Mouse (Mus musculus) layer of hippocampus, adult 9-11 months (tissue): Measurements from ENCODE around the gene Iqsec2.

Experiments
- DNase-seq: peaks from one replicate; pipeline ENCODE4 v3.0.0; 2022

Iqsec2 gene

GRCm38 (mm10) chrX:152143941-152144741 lies at the start of gene Iqsec2:
Gene Iqsec2, plus strand, starts transcription at chrX:152144268.
- DNase-seq: no peak

- no peak for DNase-seq
These were observed 46.5 kb upstream of the Iqsec2 start for GRCm38 (mm10) chrX:152097572-152097971.

- no peak for DNase-seq
These were observed 22.4 kb upstream of the Iqsec2 start for GRCm38 (mm10) chrX:152121687-152122086.

GRCm38 (mm10) chrX:152130777-152131176 lies 13.3 kb upstream of the Iqsec2 start:
- DNase-seq: peak; percentile 66

GRCm38 (mm10) chrX:152132029-152132428 lies 12.0 kb upstream of the Iqsec2 start:
- DNase-seq: no peak

- DNase-seq: no peak
These were observed 8.9 kb upstream of the Iqsec2 start for GRCm38 (mm10) chrX:152135195-152135594.

GRCm38 (mm10) chrX:152144742-152145214 lies 710 bp downstream of the Iqsec2 start:
- DNase-seq: no peak

GRCm38 (mm10) chrX:152146150-152146549 lies 2.1 kb downstream of the Iqsec2 start:
- DNase-seq: peak; percentile 87

- DNase-seq: no peak
These were observed 2.6 kb downstream of the Iqsec2 start for GRCm38 (mm10) chrX:152146691-152147090.

GRCm38 (mm10) chrX:152147451-152148116 lies 3.5 kb downstream of the Iqsec2 start:
- peak; percentile 66 for DNase-seq

- no peak for DNase-seq
These were observed 4.6 kb downstream of the Iqsec2 start for GRCm38 (mm10) chrX:152148706-152149105.

GRCm38 (mm10) chrX:152151709-152152108 lies 7.6 kb downstream of the Iqsec2 start:
- no peak for DNase-seq

GRCm38 (mm10) chrX:152158294-152158693 lies 14.2 kb downstream of the Iqsec2 start:
- DNase-seq: no peak

- no peak for DNase-seq
These were observed 17.3 kb downstream of the Iqsec2 start for GRCm38 (mm10) chrX:152161404-152161803.

- DNase-seq: no peak
These were observed 20.0 kb downstream of the Iqsec2 start for GRCm38 (mm10) chrX:152164061-152164460.

GRCm38 (mm10) chrX:152166161-152166560 lies 22.1 kb downstream of the Iqsec2 start:
- no peak for DNase-seq

GRCm38 (mm10) chrX:152168521-152168920 lies 24.5 kb downstream of the Iqsec2 start:
- DNase-seq: no peak

GRCm38 (mm10) chrX:152171041-152172026 lies 27.3 kb downstream of the Iqsec2 start:
- peak; percentile 40 for DNase-seq

- DNase-seq: peak; percentile 73
These were observed 28.4 kb downstream of the Iqsec2 start for GRCm38 (mm10) chrX:152172487-152172935.

GRCm38 (mm10) chrX:152175284-152175683 lies 31.2 kb downstream of the Iqsec2 start:
- peak; percentile 38 for DNase-seq

GRCm38 (mm10) chrX:152177897-152178296 lies 33.8 kb downstream of the Iqsec2 start:
- DNase-seq: no peak

GRCm38 (mm10) chrX:152178843-152179545 lies 34.9 kb downstream of the Iqsec2 start:
- no peak for DNase-seq
